Mouse (Mus musculus): ENCODE measurements around the gene Map1s. TPM values are rescaled to one million over a fixed set of nuclear protein-coding genes. Genes with fewer than 3 reads are reported as not detected.

Gene Map1s
- polyA plus RNA-seq (2012; rRNA removed): 125 and 138 TPM in 2 replicates

DNA sequence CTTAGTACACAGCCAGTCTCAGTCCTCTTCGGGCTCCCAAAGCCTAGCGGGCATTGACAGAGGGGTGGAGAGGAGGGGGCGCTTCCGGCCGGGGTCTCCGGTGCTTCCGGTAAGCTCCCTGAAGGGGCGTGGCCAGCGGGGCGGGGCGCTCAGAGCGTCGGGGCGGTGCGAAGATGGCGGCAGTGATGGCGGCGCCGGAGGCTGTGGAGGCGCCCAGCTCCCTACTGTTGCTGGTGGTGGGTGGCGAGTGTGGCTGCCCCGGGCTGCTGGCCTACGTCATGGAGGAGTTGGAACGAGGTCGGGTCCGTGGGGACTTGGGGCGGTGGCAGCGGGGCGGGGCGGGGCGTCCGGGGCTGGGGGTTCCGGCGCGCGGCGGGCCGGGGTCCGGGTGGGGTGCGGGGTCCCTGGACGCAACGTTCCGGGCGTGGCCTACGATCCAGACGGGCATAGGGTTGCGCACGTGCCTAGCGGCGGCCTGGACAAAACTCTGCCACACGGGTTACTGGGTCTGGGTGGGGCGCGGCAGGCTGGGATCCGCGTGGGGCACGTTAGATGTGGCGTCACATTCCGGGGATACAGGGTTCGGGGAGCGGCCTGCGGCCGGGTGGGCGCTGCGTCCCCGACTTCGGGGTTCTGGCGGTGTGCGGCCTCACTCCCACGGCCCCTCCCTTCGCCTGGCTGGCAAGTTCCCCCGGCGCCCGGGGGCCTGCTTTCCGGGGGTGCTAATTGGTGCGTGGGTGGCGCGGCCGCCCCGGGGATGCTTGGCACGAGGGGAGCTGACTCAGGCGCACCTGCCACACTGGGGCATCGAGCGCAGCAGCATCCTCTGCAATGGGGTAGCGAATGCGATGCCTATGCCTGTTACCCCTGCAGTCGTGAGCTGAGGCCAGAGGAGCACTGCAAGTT is at the start of gene Map1s:
Gene Map1s (plus strand): TSS at position 102 of the 906 bp plus-strand sequence.

DNA sequence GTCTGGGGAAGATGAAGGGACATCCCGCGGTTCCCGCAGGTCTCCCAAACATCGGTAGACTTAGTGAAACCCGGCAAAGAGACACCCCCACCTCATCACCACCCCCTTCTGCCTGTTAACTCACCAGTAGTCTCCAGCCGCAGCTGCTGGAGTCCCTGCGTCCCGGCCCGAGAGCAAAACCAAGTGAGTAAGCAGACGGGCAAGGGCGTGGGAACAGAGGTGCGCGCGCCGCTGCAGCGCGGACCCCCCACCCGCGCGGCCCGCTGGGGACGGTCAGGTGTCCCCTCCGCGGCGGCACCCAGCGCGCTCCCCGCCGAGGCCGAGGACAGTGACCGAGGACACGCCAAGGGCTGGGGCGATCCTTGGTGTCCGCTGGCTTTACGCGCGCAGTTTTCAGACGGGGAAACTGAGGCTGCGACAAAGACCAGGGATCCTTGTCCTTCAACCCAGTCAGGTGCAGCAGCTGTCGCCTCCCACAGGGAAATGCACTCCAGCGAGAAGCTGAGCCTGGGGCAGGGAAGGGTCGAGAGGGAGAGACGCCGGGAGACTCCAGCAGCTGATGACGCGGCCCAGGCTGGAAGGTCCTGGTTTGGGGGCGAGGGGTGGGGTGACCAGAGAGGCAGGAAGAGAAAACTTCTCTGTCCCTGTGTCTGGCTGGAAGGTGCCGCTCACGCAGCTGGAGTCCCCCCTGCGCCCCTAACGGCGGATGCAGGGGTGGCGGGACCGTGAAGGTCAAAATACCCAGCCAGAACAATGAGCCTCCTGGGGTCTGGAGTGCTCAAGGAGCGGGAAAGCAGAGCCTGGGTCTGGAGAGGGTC is 42.7 kb upstream of the Map1s start, which contains the start of gene Kcnn1:
Gene Kcnn1 (minus strand): TSS at position 435 of the 818 bp plus-strand sequence.

GRCm38 (mm10) chr8:70873364-70873985 is 32.3 kb upstream of the Map1s start, which contains the start of gene Ccdc124:
TSS of gene Ccdc124 (minus strand) at chr8:70873935.

DNA sequence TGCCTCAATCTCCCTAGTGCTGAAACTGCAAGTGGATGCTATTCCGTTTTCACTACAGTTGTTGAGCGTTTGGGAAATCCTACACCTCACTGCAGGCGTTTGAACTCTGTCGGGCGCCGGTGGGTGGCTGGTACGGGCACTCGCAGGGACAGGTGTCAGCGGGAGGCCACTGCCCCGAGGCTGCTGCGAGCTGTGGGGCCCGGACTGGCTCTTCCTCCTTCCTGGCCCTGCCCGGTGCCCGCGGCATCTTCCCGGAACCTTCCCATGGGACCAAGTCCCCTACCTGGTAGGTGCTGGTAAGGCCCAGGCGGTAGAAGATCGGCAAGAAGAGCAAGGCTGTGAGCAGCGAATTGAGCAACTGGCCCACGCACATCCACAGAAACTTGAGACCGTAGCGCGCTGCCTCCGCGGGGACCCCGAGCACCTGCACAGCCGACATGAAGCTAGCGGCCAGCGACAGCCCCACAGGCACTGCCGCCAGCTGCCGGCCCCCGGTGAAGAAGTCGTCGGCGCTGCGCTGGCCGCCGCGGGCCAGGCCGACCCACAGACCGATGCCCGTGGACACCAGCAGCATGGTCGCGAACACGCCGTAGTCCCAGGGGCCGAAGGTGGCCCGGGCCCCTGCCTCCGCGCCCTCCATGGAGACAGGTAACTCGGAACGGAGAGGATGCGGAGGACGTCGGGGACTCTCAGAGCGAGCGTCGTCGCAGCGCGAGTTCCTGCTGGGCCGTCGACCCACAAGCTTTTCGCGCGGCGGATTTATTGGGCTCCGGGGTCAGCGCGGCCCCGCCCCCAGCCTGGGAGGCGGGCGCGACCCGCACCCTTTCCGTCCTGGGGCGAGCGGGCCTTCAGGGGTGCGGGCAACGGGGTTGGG is 13.5 kb upstream of the Map1s start, which contains the start of gene Slc5a5:
Gene Slc5a5 (minus strand): TSS at position 736 of the 874 bp plus-strand sequence.

DNA sequence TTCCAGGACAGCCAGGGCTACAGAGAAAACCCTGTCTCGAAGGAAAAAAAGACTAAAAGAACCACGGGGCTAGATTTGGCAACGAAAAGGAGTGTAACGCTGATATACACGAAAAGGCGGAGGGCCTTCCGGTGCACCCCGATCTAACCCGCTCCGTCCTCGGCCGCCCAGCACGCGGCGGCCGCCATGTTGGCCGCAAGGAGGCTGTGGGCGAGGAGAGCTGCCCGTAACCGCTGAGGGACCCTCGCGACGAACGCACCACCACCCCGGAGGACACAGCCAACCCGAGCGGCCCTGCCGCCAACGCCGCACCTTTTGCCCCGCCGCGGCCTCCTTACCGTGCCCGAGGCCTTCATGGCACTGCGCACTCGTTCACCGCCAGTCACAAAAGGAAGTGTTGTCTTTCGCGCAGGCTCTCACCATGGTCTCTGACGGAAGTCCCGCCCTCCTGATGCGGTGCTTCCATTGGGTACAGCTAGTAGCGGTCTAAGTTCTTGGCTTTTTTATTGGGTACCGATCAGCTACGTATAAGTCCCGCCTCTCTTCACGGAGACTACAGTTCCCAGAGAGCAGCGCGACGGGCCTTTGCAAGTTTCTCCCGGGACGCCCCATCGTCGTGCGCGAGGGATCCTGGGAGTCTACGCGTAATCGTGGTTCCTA is 8.6 kb upstream of the Map1s start, which contains the start of gene Rpl18a:
Gene Rpl18a (minus strand): TSS at position 392 of the 660 bp plus-strand sequence.

Other genes starting within 250 kb of the Map1s start
- gene Pgpep1, start 245.5 kb upstream of the Map1s start, polyA plus RNA-seq (2012; rRNA removed): 100 and 112 TPM in 2 replicates
- gene Lsm4, start 232.7 kb upstream of the Map1s start, polyA plus RNA-seq (2012; rRNA removed): 179 and 190 TPM in 2 replicates
- 689 and 1,003 TPM in 2 replicates for gene Jund, start 207.0 kb upstream of the Map1s start, polyA plus RNA-seq (2012; rRNA removed)
- gene Iqcn, start 202.5 kb upstream of the Map1s start, polyA plus RNA-seq (2012; rRNA removed): 0.03 TPM in 2 replicates
- gene Gm3336, start 187.4 kb upstream of the Map1s start, polyA plus RNA-seq (2012; rRNA removed): 0.60 and 0.89 TPM in 2 replicates
- 3.5 and 6.5 TPM in 2 replicates for gene Pde4c, start 182.2 kb upstream of the Map1s start, polyA plus RNA-seq (2012; rRNA removed)
- 50.0 and 67.9 TPM in 2 replicates for gene Rab3a, start 151.3 kb upstream of the Map1s start, polyA plus RNA-seq (2012; rRNA removed)
- gene Mpv17l2, start 145.0 kb upstream of the Map1s start, polyA plus RNA-seq (2012; rRNA removed): 210 and 274 TPM in 2 replicates
- 322 and 352 TPM in 2 replicates for gene Pik3r2, start 129.2 kb upstream of the Map1s start, polyA plus RNA-seq (2012; rRNA removed)
- 111 and 132 TPM in 2 replicates for gene Mast3, start 100.9 kb upstream of the Map1s start, polyA plus RNA-seq (2012; rRNA removed)
- 1.1 and 1.5 TPM in 2 replicates for gene Il12rb1, start 97.5 kb upstream of the Map1s start, polyA plus RNA-seq (2012; rRNA removed)
- 97.4 and 114 TPM in 2 replicates for gene Arrdc2, start 66.2 kb upstream of the Map1s start, polyA plus RNA-seq (2012; rRNA removed)
- gene Kcnn1, start 42.7 kb upstream of the Map1s start, polyA plus RNA-seq (2012; rRNA removed): 7.1 and 9.1 TPM in 2 replicates
- gene Ccdc124, start 32.0 kb upstream of the Map1s start, polyA plus RNA-seq (2012; rRNA removed): 65.2 and 65.7 TPM in 2 replicates
- 0.64 and 0.89 TPM in 2 replicates for gene Slc5a5, start 13.2 kb upstream of the Map1s start, polyA plus RNA-seq (2012; rRNA removed)
- 10,537 and 11,448 TPM in 2 replicates for gene Rpl18a, start 8.5 kb upstream of the Map1s start, polyA plus RNA-seq (2012; rRNA removed)

All from ovary, adult 2 months (tissue).